Mouse (Mus musculus) embryonic stem cell, embryonic (primary cell): ENCODE results near the gene Chd9.

Experiments used
- CTCF ChIA-PET, 4 experiments: fragments of 300-600 bp in 2 of 4; fragments of 350-600 bp in 2 of 4; sonication (Branson Sonifier 250); formaldehyde crosslinking; loops; one replicate each; lab custom pipeline; 2022; ENCODE audit warnings: inconsistent platforms in 2 of 4; lab: Charles Lee
- POLR2A ChIA-PET, 4 experiments: fragments of 300-600 bp in 2 of 4; fragments of 350-600 bp in 2 of 4; sonication (Branson Sonifier 250); formaldehyde crosslinking; loops; one replicate each; lab custom pipeline; 2022; ENCODE audit warnings: antibody characterized with exemption in 4 of 4, inconsistent platforms in 1 of 4; lab: Charles Lee

Gene Chd9

DNA sequence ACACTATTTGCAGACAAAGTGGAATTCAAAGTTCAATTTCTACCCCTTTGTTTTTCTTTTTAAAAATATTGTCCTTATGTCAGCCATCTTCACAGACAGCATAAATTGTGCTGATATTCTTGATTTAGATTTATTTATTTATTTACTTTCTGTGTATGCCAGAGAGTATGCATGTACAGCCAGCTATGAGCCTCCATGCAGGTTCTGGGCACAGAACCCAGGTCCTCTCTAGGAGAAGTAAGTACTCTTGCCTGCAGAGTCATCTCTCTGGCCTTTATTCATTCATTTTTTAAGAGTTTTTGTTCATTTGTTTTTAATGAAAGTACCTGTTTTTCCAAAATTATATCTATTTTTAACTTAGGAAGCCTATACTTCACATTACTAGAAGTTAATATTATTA is 129.6 kb downstream of the Chd9 start:
- CTCF ChIA-PET: no interaction called here

DNA sequence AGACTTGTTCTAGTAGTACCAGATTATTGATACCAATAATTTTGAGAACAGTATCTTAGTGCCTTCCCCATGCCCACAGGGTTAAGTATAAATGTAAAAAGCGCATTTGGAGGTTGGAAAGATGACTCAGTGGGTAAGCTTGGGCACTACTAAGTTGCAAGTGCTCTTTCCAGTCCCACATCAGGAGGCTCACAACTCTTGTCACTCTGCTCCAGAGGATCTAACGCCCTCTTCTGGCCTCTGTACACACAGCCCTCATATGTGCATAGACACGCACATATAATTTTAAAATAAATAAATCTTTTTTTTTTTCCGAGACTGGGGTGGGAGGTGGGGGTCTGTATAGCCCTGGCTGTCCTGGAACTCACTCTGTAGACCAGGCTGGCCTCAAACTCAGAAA is 131.6 kb downstream of the Chd9 start:
- CTCF ChIA-PET: interaction anchor here (0.7 to 2.3 kb wide), 7 partner anchors 13 to 131 kb away, joined by 3 to 8 read pairs (median 4); partner anchors contain the start of gene Chd9 (in 3 of the 4)
- POLR2A ChIA-PET: interaction anchor here in 1 of 4 experiments (1.3 kb wide), 1 partner anchor 131 kb away, joined by 4 read pairs; the partner anchor contains the start of gene Chd9

More for the DNA sequence above, 129.6 kb downstream of the Chd9 start:
- POLR2A ChIA-PET: interaction anchor here in 1 of 4 experiments (0.6 kb wide), 1 partner anchor 1260 kb away, joined by 3 read pairs; no protein-coding TSS in a partner anchor

DNA sequence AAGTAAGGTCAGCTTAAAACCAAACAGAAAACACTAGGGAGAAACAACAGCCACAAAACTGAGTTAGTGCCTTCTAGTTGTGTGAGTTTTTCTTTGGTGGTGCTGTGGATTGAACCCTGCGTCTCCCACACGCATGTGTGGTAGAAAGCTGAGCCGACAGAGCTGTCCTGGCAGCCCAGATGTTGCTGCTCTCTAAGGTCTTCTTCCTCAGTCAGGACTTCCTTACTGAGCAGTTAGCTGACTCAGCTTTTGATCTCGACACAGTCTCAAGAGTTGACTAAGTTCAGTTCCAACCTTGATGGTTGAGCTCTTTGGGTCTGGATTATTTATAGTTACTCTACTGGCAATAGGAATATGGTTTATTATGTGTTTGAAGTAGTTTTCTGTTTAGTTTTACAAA is 133.5 kb downstream of the Chd9 start:
- ChIA-PET CTCF (interaction anchor here in 2 of 4 experiments (0.7 to 2.3 kb wide), 2 partner anchors 133 kb away, joined by 3 to 8 read pairs; partner anchors contain the start of gene Chd9 (in 1 of the 2)), POLR2A (interaction anchor here in 3 of 4 experiments (0.7 to 1.0 kb wide), 3 partner anchors 130 to 253 kb away, joined by 3 read pairs; no protein-coding TSS in a partner anchor)

DNA sequence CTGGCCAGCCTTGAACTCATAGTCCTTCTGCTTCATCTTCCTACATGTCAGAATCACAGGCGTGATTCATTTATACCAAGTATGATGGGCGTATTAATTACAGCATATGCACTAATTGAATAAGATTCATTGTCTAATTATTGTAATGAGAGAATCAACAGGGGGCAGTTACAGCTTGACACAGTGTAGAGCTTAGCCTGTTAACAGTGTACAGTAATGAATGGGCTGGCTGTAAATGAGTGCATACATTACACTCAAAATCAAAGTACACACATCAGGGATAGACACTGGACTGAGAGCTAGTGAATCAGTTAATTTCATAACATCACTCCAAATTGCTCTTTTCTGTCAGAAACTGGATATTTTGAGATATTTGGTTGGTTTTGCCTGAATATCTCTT is 135.9 kb downstream of the Chd9 start:
- CTCF ChIA-PET: interaction anchor here in 1 of 4 experiments (1.1 kb wide), 1 partner anchor 116 kb away, joined by 3 read pairs; no protein-coding TSS in a partner anchor
- POLR2A ChIA-PET: interaction anchor here in 3 of 4 experiments (0.7 to 1.2 kb wide), 5 partner anchors 8 to 75 kb away, joined by 3 to 4 read pairs (median 3); no protein-coding TSS in a partner anchor

DNA sequence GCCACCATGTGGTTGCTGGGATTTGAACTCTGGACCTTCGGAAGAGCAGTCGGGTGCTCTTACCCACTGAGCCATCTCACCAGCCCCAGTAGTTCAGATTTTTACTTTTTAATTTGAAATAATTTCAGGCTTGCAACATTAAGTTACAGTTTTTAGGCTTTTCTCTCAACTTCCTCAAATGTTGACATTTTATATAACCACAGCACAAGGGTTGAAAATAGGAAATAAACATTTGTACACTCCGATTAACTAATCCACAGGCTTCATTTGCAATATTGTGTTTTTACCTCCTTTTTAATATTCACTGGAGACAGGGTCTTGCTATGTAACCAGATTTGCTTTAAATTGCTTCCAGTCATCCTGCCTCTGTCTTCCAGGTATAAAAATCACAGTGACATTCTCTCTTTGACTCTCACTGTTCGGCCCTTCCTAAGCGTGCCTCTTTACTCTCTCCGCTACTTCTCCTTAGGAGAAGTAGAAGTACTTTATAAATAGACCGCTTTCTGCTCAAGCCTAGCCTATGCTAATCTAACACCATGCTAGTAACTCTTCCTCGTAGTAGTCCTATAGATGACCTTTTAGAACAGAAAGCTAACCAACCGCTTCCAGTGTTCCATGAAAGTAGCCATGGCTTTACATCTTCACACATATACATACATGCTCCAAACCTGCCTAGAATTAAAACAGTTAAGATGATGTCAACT is 137.5 kb downstream of the Chd9 start:
- POLR2A ChIA-PET: interaction anchor here in 2 of 4 experiments (0.8 to 2.5 kb wide), 3 partner anchors 10 kb away, joined by 3 to 9 read pairs (median 7); no protein-coding TSS in a partner anchor

DNA sequence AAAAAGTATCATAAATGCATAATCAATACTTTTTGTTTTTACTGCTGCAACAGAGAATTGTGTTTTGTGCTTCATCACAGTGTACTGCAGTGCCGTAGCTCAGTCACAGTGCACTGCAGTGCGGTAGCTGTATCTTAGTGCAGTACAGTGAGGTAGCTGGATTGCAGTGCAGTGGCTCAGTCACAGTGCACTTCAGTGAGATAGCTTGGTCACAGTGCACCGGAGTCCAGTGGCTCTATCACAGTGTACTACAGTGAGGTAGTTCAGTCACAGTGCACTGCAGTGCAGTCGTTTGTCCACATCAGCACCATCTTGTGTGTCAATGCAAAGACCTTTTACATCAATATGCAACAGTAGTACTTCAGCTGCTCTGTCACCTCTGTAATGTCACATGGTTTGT is 140.2 kb downstream of the Chd9 start:
- ChIA-PET CTCF (interaction anchor here in 1 of 4 experiments (0.7 kb wide), 1 partner anchor 32 kb away, joined by 3 read pairs; no protein-coding TSS in a partner anchor), POLR2A (interaction anchor here in 2 of 4 experiments (0.6 to 2.3 kb wide), 4 partner anchors 13 to 1806 kb away, joined by 3 to 7 read pairs (median 4); partner anchors contain the start of gene Chd9 (in 1 of the 2))

More for the DNA sequence above, 137.5 kb downstream of the Chd9 start:
- CTCF ChIA-PET: no interaction called here

DNA sequence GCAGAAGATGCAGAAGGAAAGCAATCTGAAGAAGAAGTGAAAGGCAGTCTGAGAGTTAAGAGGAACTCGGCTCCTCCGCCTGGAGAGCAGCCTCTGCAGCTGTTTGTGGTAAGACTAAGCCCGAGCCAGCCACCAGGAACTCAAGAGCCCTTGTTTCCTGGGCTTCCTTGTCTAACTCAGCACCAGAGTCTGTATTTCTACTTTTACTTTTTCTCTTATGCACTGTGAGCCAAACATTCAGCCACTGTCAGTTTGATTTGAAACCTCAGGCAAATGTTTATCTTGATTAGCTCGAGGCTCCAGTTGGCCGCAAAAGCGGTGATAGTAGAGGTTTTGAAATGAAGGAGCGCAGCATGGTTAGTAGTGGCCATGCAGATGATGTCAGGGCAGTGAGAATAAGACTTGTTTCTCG is 148.8 kb downstream of the Chd9 start:
- POLR2A ChIA-PET: no interaction called here
- CTCF ChIA-PET: no interaction called here

DNA sequence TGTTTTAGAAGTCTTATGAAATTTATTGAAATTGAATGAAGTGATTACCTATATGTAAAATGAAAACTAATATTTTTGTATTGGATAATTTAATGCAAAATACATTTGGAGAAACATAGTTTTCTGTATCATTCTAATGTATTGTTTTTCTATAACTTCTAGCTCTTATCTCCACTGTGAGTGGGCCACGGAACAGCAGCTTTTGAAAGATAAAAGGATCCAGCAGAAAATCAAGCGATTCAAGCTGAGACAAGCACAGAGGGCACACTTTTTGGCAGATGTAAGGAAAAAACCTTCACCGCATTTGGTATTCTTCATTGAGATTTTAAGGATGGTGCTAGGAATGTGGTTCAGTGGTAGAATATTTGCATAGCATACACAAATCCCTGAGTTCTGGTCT is 150.6 kb downstream of the Chd9 start:
- CTCF ChIA-PET: no interaction called here
- POLR2A ChIA-PET: no interaction called here

DNA sequence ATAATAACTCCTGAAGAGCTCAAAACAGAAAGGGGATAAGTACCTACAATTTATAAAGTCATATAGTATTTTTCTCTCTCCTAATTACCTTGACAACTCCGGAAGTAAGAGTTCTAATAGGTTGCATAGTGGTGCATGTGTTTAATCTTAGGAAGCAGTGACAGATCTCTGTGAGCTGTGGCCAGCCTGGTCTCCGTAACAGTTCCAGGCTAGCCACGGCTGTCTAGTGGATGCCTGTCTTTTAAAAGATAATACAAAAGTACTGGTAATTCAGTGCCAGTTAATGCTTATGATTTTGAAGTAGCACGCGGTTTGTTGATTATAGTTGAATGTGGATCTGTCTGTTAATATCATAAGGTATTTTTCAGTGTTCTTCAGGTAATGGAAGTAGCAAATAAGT is 151.1 kb downstream of the Chd9 start:
- ChIA-PET CTCF (no interaction called here), POLR2A (no interaction called here)

DNA sequence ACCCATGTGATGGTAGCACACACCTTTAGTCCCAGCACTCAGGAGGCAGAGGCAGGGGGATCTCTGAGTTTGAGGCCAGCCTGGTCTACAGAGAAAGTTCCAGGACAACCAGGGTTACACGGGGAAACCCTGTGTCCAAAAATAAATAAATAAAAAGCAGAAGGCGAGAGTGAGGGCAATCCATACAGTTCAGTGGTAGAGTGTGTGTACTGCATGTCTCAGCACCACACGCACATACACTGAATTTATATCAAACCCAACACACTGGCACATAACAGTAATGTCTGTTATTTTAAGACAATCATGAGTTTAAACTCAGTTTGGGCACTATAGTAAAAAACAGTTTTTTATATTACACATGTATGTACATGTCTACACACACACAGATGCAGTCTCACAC is 153.9 kb downstream of the Chd9 start:
- CTCF ChIA-PET: no interaction called here
- POLR2A ChIA-PET: interaction anchor here in 1 of 4 experiments (0.6 kb wide), 1 partner anchor 9 kb away, joined by 3 read pairs; no protein-coding TSS in a partner anchor

DNA sequence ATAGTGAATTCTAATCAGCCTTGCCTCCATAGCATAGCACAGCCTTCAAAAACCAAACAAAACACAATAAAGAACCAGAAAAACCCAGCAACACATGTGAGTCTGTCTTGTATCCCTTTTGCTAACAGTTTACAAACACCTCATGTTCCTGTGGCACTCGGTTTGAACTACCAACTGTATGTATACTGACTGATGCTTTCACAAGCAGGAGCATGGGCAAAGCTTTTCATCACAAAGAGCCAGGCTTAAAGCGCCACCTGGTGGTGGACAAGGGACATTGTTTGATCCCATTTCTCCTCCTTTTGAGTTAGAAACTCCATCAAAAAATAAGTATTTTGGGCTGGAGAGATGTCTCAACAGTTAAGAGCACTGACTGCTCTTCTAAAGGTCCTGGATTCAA is 191.6 kb downstream of the Chd9 start:
- CTCF ChIA-PET: interaction anchor here (0.6 to 4.0 kb wide), 35 partner anchors 9 to 985 kb away, joined by 3 to 27 read pairs (median 4); partner anchors contain the start of genes Chd9 (in 3 of the 4) and Gm19935 (in 2 of the 4)

DNA sequence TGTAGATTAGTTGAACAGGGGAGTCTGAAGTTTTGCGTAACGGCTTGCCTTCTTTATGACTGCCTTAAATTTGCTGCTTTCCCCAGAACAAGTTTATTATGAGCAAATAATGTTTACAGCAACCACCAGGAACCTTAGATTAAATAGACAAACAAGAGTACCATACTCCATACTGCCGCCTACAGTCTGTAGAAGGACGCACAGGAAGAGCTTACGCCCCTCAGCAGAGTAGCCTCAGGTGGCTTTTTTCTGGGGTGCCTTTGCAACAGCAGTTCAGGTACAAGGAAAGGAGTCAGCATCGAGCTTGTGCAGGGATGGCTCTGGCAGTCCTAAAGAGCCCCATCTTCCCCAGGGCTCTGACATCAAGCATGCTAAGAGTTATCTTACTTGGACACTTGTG is 206.3 kb downstream of the Chd9 start:
- ChIA-PET POLR2A (interaction anchor here in 3 of 4 experiments (0.5 to 1.6 kb wide), 5 partner anchors 35 to 962 kb away, joined by 3 to 4 read pairs (median 3); partner anchors contain the start of gene Rbl2 (in 1 of the 3)), CTCF (interaction anchor here (0.5 to 2.0 kb wide), 17 partner anchors 11 to 320 kb away, joined by 3 to 11 read pairs (median 3); partner anchors contain the start of genes Chd9 (in 2 of the 4) and Rbl2 (in 1 of the 4))

More for the DNA sequence above, 191.6 kb downstream of the Chd9 start:
- POLR2A ChIA-PET: interaction anchor here in 2 of 4 experiments (0.7 to 1.4 kb wide), 3 partner anchors 114 to 213 kb away, joined by 3 to 6 read pairs (median 4); partner anchors contain the start of gene Chd9 (in 1 of the 2)

DNA sequence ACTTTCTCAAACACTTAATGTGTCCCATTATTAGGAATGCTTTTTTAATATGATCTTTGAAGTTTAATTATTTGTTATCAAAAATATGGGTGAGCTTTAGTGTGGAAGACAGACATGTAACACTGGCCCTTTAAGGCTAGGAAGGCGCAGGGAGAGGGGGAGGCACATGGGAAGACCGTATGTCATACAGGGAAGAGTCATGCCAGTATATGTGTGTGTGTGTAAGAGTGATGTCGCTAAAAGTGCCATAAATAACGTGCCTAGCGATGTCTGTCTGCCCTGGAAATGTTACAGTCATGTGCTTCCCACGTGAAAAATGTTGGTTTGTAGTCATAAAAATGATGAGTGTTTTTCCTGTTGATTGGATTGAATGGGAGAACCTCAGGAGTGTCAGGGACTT is 208.8 kb downstream of the Chd9 start:
- POLR2A ChIA-PET: no interaction called here
- CTCF ChIA-PET: interaction anchor here in 2 of 4 experiments (0.5 to 1.8 kb wide), 2 partner anchors 17 to 119 kb away, joined by 3 to 5 read pairs; no protein-coding TSS in a partner anchor

DNA sequence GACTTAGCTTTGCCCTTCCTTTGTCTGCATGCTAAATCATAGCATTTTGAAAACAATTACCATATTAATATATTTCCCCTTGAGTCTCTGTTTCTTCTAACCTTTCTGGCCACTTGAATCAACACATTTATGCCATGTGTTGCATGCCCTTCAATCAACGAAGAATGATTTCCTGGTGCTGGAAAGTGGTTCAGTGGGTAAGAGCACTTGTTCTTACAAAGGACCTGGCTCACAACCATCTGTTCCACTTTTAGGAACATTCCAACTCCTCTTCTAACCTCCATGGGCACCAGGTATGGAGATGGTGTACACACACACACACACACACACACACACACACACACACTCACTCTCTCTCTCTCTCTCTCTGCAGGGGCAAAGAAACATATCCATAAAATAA is 210.5 kb downstream of the Chd9 start:
- ChIA-PET CTCF (no interaction called here), POLR2A (interaction anchor here in 1 of 4 experiments (0.5 to 0.8 kb wide), 2 partner anchors 75 to 203 kb away, joined by 3 to 4 read pairs; no protein-coding TSS in a partner anchor)

DNA sequence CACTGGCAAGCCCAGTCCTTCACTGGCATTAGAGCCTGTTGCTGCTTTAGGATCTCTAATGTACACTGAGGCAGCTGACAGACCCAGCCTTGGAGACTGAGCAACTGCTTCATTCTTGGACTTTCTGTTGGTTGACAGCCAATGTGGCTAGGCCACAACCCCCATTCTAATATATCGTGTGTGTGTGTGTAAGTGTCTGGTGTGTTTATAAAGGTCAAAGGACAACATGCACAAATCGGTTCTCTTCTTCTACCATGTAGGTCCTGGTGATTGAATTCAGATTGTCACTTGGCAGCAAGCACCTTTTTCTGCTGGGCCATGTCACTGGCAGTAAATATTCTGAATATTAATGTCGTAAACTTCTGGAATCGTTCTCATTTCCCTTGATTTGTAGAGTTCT is 218.2 kb downstream of the Chd9 start:
- ChIA-PET CTCF (no interaction called here), POLR2A (interaction anchor here in 1 of 4 experiments (1.2 kb wide), 1 partner anchor 10 kb away, joined by 3 read pairs; no protein-coding TSS in a partner anchor)

DNA sequence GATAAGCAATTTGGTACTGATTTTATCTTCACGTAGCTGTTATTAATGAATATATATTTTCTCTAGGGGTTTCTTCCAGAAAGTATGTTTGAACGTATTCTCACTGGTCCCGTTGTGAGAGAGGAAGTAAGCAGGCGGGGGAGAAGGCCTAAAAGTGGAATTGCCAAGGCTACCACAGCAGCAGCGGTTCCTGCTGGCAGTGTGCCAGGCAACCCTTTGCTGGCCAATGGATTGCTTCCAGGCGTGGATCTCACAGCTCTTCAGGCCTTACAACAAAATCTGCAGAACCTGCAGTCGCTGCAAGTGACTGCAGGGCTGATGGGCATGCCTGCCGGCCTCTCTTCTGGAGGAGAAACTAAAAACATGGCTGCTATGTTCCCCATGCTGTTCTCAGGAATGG is 222.9 kb downstream of the Chd9 start:
- POLR2A ChIA-PET: interaction anchor here in 2 of 4 experiments (0.6 to 1.4 kb wide), 4 partner anchors 14 to 379 kb away, joined by 3 to 4 read pairs (median 3); partner anchors contain the start of gene Rbl2 (in 1 of the 2)
- CTCF ChIA-PET: interaction anchor here in 3 of 4 experiments (0.6 to 1.6 kb wide), 3 partner anchors 31 to 181 kb away, joined by 3 to 4 read pairs (median 3); no protein-coding TSS in a partner anchor

DNA sequence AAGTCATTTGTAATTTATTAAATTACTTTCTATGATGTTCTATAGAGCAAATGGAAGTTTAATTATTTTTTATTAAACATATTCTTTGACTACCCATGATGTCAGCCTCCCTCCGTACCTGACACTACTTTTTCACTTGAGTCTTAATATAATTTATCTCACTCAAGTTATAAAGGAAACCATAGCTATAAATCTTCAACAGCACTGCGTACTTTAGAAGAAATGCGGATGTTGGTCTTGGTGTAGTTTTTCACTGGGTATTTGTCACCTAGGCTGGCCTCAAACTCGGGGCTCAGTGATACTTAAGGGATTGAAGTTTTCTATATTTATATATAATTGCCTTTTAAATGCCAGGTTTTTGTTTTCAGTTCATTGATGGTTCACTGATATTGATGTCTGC is 226.3 kb downstream of the Chd9 start:
- ChIA-PET CTCF (no interaction called here), POLR2A (no interaction called here)

DNA sequence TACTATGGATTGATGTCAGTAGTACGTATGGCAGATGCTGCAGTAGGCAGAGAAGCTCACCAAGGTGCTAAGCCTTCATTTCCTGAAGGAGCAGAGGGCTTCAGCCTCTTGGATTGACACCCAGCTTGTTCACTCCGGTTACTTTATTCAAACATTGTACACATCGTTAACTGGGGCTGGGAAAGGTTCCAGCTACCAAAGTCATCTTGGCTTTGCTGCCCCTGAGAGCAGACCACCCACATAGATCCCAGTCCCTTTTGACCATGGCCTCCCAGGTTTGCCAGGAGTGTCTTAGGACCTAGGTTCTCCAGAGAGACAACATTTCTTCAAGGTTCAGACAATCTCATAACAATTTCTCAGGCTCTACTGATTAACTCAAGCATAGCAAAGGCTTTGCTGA is 228.7 kb downstream of the Chd9 start:
- POLR2A ChIA-PET: interaction anchor here in 3 of 4 experiments (0.7 to 1.2 kb wide), 8 partner anchors 10 to 231 kb away, joined by 3 to 4 read pairs (median 3); partner anchors contain the start of genes Rbl2 (in 2 of the 3) and Chd9 (in 1 of the 3)
- CTCF ChIA-PET: interaction anchor here in 2 of 4 experiments (0.6 to 2.5 kb wide), 4 partner anchors 13 to 232 kb away, joined by 3 to 9 read pairs (median 6); partner anchors contain the start of gene Rbl2 (in 1 of the 2)
